Mouse (Mus musculus) layer of hippocampus, postnatal 14 days (tissue): ENCODE results near the gene Cacna2d1. TPM values are rescaled to one million over a fixed set of nuclear protein-coding genes. Genes with fewer than 3 reads are reported as not detected.

Experiments
- DNase-seq, 2 experiments: peaks; one replicate each; pipeline ENCODE4 v3.0.0; 2021 to 2022; ENCODE audit warnings: low spot score in 2 of 2, mixed read lengths in 1 of 2
- total RNA-seq, 2 experiments: library from RNA; stranded (reverse); gene quantifications; 2 replicates each; pipeline ENCODE4 v1.2.3; 2021

Cacna2d1 gene
- total RNA-seq, 2 experiments from 2014 or later = 134 to 141 TPM

- no peak for DNase-seq
These were observed 202.3 kb downstream of the Cacna2d1 start for GRCm38 (mm10) chr5:16136839-16137238.

- no peak for DNase-seq
These were observed 212.1 kb downstream of the Cacna2d1 start for GRCm38 (mm10) chr5:16146602-16147001.

DNA sequence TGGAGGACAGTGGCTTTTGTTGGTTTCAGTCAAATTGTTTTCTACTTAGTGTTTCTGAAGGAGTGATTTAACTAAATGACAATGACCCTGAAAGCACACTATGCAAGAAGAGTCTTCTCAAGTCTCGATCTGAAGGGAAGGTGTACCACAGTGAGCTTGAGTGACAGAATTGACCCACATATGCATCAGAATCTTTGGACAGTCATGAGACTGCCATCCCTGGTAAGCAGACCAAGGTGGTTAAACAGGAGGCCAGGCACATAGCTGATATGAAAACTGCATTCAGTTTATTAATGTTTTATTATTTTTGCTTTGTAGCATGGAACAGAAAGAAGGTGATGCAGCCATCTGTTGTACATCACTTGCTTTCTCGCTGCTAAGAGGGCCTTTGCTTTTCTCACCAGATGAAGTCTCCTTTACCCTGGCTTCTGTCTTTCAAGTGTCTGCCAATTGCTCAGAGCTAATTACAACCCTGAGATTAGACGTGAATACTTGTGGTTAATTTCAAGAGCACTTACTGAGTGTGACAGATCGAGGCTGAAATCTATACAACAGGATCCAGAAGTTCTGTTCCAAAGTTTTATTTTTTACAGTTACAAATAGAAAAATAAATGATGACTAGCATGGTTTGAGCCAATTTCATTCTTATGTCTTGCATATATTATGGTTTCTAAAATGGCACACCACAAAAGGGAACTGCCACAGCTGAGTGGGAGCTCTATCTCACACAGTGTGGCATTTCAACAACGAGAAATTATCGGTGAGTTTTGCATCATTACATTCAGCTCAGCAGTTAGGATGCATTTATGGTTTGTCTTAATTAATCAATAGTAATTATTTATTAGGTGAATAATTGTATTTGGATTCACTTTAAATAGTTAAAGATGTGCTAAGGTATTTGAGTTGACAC, 221.1 kb downstream of the Cacna2d1 start:
- DNase-seq = no peak

DNA sequence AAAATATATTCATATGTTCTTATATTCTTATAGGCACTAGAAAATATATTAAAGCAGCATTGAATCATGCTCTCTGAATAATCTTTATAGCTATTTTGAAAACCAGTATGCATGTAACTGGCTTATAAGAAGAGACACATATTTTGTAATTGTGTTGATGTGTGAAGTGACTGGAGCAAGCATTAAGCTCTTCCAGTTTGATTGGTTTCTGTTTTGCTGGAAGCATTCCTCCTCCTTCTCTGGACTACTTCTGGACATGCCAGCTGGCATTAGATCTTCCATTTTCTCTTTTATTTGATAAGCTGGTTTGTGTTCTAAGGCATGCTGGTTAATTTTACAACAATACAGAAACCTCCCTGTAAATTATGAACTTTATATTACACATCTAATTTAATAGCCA, 228.8 kb downstream of the Cacna2d1 start:
- DNase-seq = no peak

GRCm38 (mm10) chr5:16166117-16166867, 231.8 kb downstream of the Cacna2d1 start:
- DNase-seq = no peak

GRCm38 (mm10) chr5:16166868-16167267, 232.4 kb downstream of the Cacna2d1 start:
- DNase-seq = no peak

GRCm38 (mm10) chr5:16181041-16181440, 246.6 kb downstream of the Cacna2d1 start:
- DNase-seq = no peak

DNA sequence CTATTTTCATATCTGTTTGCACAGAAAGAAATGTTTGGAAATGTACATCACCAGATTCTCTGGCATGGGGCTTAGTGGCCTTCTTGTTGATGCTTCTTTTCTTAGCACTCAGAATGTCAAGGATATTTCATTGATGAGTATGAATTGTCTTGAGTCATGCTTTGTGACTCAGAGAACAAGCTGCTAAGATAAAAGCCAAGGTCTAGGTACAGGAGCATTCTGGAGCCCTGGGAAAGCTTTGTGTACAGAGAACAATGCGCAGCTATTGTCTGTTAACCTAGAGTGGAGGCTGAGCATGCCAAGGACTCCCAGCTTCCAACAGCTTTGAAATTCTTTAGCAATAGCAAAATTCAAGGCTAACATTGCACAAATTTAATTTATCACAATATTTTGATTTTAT, 249.6 kb downstream of the Cacna2d1 start:
- no peak for DNase-seq

DNA sequence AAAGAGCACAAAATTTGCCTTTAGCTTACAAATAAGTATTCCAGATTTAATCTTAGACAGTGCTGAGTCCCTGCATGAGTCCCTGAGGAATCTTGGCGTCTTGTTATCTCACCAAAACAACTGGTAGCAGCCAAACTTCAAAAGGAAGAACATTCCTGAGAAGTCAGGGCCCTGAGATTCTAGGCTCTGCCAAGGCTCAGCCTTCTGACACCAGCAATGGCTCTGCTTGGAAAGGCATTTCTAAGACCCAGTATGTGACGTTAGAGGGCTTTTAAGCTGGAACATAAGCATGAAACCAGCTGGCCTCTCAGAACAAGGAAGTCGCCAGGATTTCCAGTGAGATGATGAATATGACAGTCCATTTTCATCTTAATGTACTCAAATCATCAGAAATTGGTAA, 253.4 kb downstream of the Cacna2d1 start:
- DNase-seq = no peak

- DNase-seq = no peak
These were observed 255.4 kb downstream of the Cacna2d1 start for GRCm38 (mm10) chr5:16189878-16190277.

DNA sequence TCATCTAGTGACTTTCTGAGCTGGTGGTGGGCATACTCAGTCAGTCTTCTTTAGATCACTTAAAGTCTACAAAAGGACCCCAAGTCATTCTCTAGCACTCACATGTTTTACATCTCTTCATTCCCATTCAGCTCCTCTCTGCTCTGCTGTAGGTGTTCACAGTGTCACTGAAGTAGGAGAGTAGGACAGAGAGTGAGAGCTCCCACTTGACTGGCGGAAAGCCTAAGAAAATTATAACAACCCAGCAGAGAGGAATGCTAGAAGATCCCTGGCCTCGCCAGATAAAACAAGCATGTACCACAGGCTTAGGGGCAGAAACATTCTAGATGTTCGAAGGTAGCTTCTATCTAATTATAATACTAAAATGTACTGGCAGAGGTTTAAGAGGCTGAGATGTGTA, 256.7 kb downstream of the Cacna2d1 start:
- DNase-seq = no peak

- no peak for DNase-seq
These were observed 265.3 kb downstream of the Cacna2d1 start for GRCm38 (mm10) chr5:16199816-16200215.

- DNase-seq = no peak
These were observed 287.5 kb downstream of the Cacna2d1 start for GRCm38 (mm10) chr5:16221960-16222359.

DNA sequence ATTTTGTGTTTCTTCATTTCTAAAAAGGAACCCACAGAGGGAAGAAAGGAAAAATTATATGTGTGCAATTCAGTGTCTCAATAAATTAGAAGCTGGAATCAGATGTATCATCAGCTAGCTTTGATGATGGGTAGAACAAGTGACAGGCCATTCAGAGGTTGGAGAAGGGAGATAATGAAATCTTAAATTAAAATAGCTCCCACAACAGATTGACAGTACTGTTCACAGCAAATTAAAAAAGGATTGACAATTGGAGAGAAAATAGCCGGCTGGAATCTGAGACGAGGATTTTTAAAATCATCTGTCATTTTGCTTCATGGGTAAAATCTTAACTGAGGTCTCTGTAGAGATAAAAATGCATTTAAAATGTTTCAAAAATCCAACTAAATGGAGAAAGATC, 290.9 kb downstream of the Cacna2d1 start:
- DNase-seq = peak in 1 of 2 experiments; percentile 44

DNA sequence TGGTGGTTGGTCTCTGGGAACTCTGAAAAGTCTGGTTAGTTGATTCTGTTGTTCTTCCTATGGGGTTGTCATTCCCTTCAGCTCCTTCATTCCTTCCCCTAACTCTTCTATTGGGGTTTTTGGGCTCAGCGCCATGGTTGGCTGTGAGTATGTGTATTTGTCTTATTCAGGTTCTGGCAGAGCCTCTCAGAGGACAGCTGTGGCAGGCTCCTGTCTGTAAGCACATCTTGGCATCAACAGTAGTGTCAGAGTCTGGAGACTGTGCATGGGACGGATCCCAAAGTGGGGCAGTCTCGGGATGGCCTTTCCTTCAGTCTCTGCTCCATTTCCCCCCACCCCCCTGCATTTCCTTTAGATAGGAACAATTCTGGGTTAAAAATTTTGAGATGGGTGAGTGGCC, 294.9 kb downstream of the Cacna2d1 start:
- DNase-seq = no peak

DNA sequence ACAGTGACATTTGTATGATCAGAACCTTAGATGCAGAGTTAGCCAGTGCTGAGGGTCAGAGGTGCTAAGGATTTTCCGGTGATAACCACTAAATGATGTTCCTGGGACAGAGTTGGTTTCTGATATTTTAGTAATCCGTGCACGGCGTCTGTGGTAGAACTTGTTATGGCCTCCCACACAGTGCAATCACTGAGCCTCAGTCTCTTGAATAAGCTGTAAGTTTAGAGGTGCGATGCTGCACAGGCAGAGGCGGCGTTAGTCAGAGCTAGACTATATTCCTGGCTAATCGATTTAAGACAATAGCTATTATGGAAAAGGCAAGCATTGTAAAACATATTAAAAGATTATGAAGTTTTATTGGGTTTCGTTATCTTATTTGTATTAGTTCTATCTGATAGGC, 297.0 kb downstream of the Cacna2d1 start:
- no peak for DNase-seq

GRCm38 (mm10) chr5:16234891-16235290, 300.4 kb downstream of the Cacna2d1 start:
- DNase-seq = no peak

- no peak for DNase-seq
These were observed 301.4 kb downstream of the Cacna2d1 start for GRCm38 (mm10) chr5:16235864-16236263.

DNA sequence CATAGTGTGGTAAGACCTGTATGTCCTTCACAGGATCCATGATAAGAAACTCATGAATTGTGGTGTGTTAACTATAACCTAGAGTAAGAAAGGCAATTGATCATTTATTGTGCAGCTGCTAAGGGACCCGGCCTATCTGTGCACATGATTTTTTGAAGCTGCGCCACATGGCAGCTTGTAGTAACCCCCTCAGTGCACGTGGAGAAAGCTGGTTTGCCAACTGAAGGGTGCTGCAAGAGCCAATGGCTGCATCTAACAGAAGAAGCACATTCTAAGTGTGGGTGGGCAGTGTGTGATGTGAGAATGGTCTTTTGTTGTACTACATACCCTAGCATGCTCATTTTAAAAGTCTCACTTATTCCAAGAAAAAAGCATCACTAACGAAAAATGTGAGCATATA, 302.1 kb downstream of the Cacna2d1 start:
- peak in 1 of 2 experiments; percentile 39 for DNase-seq

DNA sequence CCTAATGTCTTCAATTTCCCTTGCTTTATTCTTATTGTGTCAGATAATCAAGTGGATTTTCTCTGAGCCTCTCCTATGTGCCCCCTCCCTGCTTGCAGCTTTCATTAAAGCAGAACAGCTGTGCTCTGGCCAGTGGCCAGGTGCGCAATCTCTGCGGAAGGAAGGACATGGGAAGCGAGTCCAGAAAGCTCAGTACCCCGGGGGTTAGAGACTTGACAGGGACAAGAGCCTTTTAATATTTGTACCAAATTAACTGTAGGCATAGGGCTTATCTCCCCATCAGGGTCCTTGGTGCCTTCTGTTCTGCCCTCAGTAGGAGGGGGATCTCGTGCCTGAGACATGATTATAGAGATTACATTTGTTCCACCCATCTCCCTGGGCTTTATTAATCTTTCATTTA, 303.5 kb downstream of the Cacna2d1 start:
- DNase-seq = no peak

GRCm38 (mm10) chr5:16240255-16240654, 305.8 kb downstream of the Cacna2d1 start:
- no peak for DNase-seq

DNA sequence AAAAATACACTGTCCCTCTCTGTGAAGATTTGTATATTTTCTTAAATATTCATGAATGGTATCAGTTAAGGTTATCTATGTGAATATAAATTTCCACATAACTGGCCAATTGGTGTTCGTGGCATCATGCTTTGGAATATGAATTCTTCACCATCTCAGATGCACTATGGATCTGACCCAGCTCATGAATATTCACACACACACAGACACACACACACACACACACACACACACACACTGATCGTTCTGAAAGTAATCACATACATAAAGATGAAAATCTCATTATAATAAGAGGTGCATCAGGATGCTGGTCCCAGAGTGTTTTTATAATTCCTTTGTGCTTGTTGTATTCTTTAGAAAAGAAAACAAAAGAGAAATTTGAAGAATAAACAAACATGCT, 309.1 kb downstream of the Cacna2d1 start:
- no peak for DNase-seq
